Mouse (Mus musculus) midbrain, embryonic 11.5 days (tissue): ENCODE results near the gene Capza1. TPM values are rescaled to one million over a fixed set of nuclear protein-coding genes. Genes with fewer than 3 reads are reported as not detected.
A peak's percentile ranks its signal among the peaks of the same experiment; 100 is the strongest.

Source experiments
- ATAC-seq: fragments of 200-750 bp; cut with Nextera tagmentation; 2 replicates; pipeline ENCODE4 v1.8.0; 2017; ENCODE audit warnings: moderate TSS enrichment, moderate library complexity; ENCODE audit not compliant: low FRiP score
- DNase-seq: peaks from one replicate; pipeline ENCODE4 v3.0.0; 2015; ENCODE audit warnings: low spot score; ENCODE audit errors: missing footprints
- H3K27ac ChIP-seq: fragments of 300-500 bp; sonication (generic); 2 replicates; pipeline ENCODE4 v1.5.1; 2014; ENCODE audit warnings: low read depth, low read length
- H3K27me3 ChIP-seq: fragments of 300-500 bp; sonication (generic); 2 replicates; pipeline ENCODE4 v1.6.1; 2014; ENCODE audit warnings: mild to moderate bottlenecking, low read length, moderate library complexity, mixed read lengths; ENCODE audit not compliant: control insufficient read depth, insufficient read depth
- H3K36me3 ChIP-seq: fragments of 300-500 bp; sonication (generic); 2 replicates; pipeline ENCODE4 v1.6.1; 2014; ENCODE audit warnings: mild to moderate bottlenecking, low read length, moderate library complexity, mixed read lengths; ENCODE audit not compliant: control insufficient read depth, insufficient read depth
- H3K4me1 ChIP-seq: fragments of 300-500 bp; sonication (generic); 2 replicates; pipeline ENCODE4 v1.6.1; 2014; ENCODE audit warnings: low read length; ENCODE audit not compliant: control insufficient read depth, insufficient read depth
- H3K4me2 ChIP-seq: fragments of 300-500 bp; sonication (generic); 2 replicates; pipeline ENCODE4 v1.6.1; 2014; ENCODE audit warnings: mild to moderate bottlenecking, moderate library complexity
- H3K4me3 ChIP-seq: fragments of 300-500 bp; sonication (generic); 2 replicates; pipeline ENCODE4 v1.5.1; 2014; ENCODE audit warnings: low read depth, low read length
- H3K9ac ChIP-seq: fragments of 300-500 bp; sonication (generic); 2 replicates; pipeline ENCODE4 v1.6.1; 2014; ENCODE audit warnings: low read length
- H3K9me3 ChIP-seq: fragments of 300-500 bp; sonication (generic); 2 replicates; pipeline ENCODE4 v1.6.1; 2016; ENCODE audit warnings: low read length; ENCODE audit not compliant: control insufficient read depth
- WGBS: fragments of 180-500 bp; shearing (Covaris S2); extraction: QIAGEN DNeasy Blood & Tissue Kit; methylation state at CpG from one replicate; pipeline ENCODE4 v1.1.7; 2014; 5-methylcytosine and 5-hydroxymethylcytosine counted together
- polyA plus RNA-seq: library from polyadenylated mRNA; unstranded; fragments of >200 nt; fragmentation: Nextera tagmentation; extraction: Ambion mirVana; gene quantifications from 2 replicates; pipeline ENCODE4 v1.2.1, GENCODE M21; 2014

Gene Capza1
- polyA plus RNA-seq, 1 experiment from 2014 or later, result 268 TPM

DNA sequence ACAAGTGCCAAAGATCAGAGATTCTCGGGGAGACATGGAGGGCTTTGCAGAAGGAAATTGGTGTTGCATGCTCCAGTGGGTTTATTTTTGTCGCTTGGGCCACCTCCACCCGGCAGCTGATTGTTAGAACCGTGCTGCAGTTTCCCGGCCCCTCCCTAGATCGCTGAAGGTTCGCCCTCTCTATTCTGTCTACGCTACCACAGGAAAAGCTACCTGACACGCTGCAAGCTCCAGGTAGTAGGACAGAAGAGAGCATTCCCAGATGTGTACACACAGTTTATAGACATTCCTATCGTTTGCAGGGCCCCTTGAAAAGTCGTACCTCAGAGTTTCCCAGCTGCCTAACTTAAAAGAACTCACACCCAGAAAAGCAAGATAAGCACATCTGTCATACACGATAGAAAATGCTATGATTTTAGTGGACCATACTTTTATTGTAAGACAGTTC lies 1.1 kb upstream of the Capza1 start:
- WGBS, result 3% methylated on average over 12 of the region's 12 CpGs
- Histone ChIP-seq H3K27me3 (no peaks in the 10 kb centered on the region), H3K9ac (peak overlapping the region; percentile 99), H3K36me3 (no peaks in the 10 kb centered on the region), H3K4me2 (peak overlapping the region; percentile 76), H3K4me3 (peak overlapping the region; percentile 92), H3K9me3 (no peaks in the 10 kb centered on the region), H3K27ac (peak overlapping the region; percentile 88), H3K4me1 (peaks cover 13% of the 10 kb centered on the region)
- ATAC-seq (no peak), DNase-seq (no peak)

DNA sequence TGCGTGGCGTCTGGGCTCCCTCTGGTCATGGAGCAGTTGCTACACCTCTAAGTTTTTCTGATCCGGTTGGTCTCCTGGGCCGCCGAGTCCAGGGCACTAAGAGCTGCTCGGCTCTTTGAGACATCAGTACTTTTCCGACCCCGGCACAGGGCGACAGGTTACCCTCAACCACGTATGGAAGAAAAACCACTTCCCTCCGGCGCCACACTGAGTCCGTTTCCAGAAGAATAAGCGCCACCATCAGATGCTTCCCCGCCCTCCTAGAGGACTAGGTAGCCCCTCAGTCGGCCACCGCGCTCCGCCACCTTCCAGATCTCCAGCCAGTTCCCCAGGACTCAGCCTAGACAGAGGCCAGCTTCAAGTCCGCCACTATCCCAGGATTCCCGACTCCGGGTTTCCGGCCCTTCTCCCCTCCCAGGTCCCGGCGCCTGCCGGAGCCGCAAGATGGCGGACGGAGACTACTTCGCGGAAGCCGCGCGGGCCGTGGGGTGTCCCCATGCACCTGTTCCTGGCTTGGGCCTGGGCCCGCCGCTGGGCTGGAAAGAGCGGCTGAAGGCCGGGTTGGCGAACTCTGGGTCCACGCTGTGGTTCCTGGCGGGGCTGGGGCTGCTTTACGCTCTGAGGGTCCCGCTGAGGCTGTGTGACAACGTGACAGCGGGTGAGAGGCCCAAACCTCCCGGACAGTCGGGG lies 491 bp upstream of the Capza1 start:
- DNase-seq (peak; percentile 98), ATAC-seq (peak; percentile 90)
- H3K4me3 ChIP-seq, result peak overlapping the region; percentile 92
- peak overlapping the region; percentile 99 for H3K9ac ChIP-seq
- no peaks in the 10 kb centered on the region for H3K27me3 ChIP-seq
- H3K4me1 ChIP-seq, result peaks cover 13% of the 10 kb centered on the region
- H3K36me3 ChIP-seq, result no peaks in the 10 kb centered on the region
- peak overlapping the region; percentile 76 for H3K4me2 ChIP-seq
- no peaks in the 10 kb centered on the region for H3K9me3 ChIP-seq
- WGBS, result under 1% methylated on average over 48 of the region's 48 CpGs
- H3K27ac ChIP-seq, result peak overlapping the region; percentile 88

GRCm38 (mm10) chr3:104858560-104858959 lies 5.7 kb downstream of the Capza1 start:
- H3K4me2 ChIP-seq, result no peak overlapping the region
- no peak for DNase-seq
- H3K9me3 ChIP-seq, result no peaks in the 10 kb centered on the region
- H3K36me3 ChIP-seq, result no peaks in the 10 kb centered on the region; the same call in 1 of the 2 replicates
- peaks cover 5% of the 10 kb centered on the region for H3K4me1 ChIP-seq
- no peak overlapping the region for H3K4me3 ChIP-seq
- no peaks in the 10 kb centered on the region for H3K27me3 ChIP-seq
- no peak for ATAC-seq
- no peak overlapping the region for H3K27ac ChIP-seq
- no peak overlapping the region for H3K9ac ChIP-seq
- 100% methylated on average over 1 of the region's 1 CpGs for WGBS

DNA sequence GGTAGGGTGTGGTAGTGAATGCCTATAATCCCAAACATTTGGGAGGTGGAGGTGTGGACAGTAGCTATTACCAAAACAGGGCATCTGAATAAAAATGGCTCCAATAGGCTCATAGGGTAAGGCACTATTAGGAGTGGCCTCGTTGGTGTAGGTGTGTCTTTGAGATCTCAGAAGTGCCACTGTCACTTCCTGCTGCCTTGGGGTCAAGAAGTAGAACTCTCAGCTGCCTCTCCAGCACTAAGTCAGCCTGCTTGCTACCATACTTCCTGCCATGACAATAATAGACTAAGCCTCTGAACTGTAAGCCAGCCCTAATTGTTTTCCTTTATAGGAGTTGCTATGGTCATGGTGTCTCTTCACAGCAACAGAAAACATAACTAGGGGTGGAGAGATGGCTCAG lies 8.2 kb downstream of the Capza1 start:
- ATAC-seq, result no peak
- Histone ChIP-seq H3K27ac (no peak overlapping the region), H3K4me3 (no peak overlapping the region), H3K9me3 (no peaks in the 10 kb centered on the region), H3K4me1 (no peaks in the 10 kb centered on the region), H3K27me3 (no peaks in the 10 kb centered on the region), H3K4me2 (no peak overlapping the region), H3K9ac (no peak overlapping the region), H3K36me3 (no peaks in the 10 kb centered on the region; the same call in 1 of the 2 replicates)
- no peak for DNase-seq
- 74% methylated on average over 1 of the region's 1 CpGs for WGBS

DNA sequence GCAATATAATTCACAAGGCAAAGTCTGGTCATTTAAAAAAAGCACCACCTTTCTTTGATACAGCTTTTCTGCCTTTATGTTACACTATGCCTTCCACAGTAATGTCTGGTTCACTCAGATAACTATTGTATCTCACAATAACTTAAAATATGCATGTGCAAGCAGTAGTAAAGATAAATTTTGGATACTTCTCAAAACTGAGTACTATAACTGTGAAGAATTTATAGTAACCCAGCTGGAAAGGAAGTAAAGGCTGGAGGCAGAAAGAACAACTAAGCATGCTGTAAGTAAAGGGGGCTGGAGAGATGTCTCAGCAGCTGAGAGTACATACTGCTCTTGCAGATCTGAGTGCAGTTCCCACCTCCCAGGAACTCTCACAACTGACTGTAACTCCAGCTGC lies 9.4 kb downstream of the Capza1 start:
- Histone ChIP-seq H3K4me1 (no peaks in the 10 kb centered on the region), H3K27me3 (no peaks in the 10 kb centered on the region), H3K4me2 (no peak overlapping the region), H3K9ac (no peak overlapping the region), H3K9me3 (no peaks in the 10 kb centered on the region), H3K36me3 (peaks cover 2% of the 10 kb centered on the region; the same call in 1 of the 2 replicates), H3K4me3 (no peak overlapping the region), H3K27ac (no peak overlapping the region)
- ATAC-seq, result no peak
- no peak for DNase-seq

- ATAC-seq (no peak), DNase-seq (no peak)
- Histone ChIP-seq H3K36me3 (peaks cover 4% of the 10 kb centered on the region; the same call in 1 of the 2 replicates), H3K27ac (no peak overlapping the region), H3K4me1 (no peaks in the 10 kb centered on the region), H3K9me3 (no peaks in the 10 kb centered on the region), H3K27me3 (no peaks in the 10 kb centered on the region), H3K4me2 (no peak overlapping the region), H3K9ac (no peak overlapping the region), H3K4me3 (no peak overlapping the region)
- WGBS, result 83% methylated on average over 1 of the region's 1 CpGs
Measured at GRCm38 (mm10) chr3:104854465-104854864, 9.8 kb downstream of the Capza1 start.

GRCm38 (mm10) chr3:104846601-104847000 lies 17.7 kb downstream of the Capza1 start:
- DNase-seq, result no peak
- Histone ChIP-seq H3K27ac (no peak overlapping the region), H3K4me3 (no peak overlapping the region), H3K27me3 (no peaks in the 10 kb centered on the region), H3K4me1 (no peaks in the 10 kb centered on the region), H3K4me2 (no peak overlapping the region), H3K9ac (no peak overlapping the region), H3K9me3 (no peaks in the 10 kb centered on the region), H3K36me3 (peaks cover 10% of the 10 kb centered on the region; the same call in 1 of the 2 replicates)
- WGBS, result 97% methylated on average over 4 of the region's 4 CpGs
- ATAC-seq, result no peak

DNA sequence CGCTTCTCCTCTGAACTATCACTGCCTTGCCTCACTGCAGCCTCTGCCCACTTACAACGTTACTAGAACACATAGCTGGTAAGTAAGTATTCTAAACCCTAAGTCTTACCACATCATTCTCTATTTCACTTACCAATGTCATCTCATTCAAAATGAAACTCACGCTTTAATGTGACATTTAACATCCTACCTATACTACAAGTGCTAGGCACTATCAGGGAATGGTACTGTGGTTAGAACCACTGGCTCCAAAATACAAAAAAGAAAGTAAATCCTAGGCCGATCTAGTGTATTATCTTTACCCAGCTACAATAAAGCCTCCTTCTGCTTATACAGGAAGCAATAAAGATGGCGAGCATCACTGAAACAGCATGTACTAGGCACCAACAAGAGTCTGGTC lies 23.3 kb downstream of the Capza1 start:
- H3K4me3 ChIP-seq, result no peak overlapping the region
- no peak for ATAC-seq
- no peak overlapping the region for H3K27ac ChIP-seq
- peaks cover 6% of the 10 kb centered on the region; the same call in 1 of the 2 replicates for H3K36me3 ChIP-seq
- peak; percentile 2 for DNase-seq
- no peaks in the 10 kb centered on the region for H3K27me3 ChIP-seq
- no peaks in the 10 kb centered on the region for H3K9me3 ChIP-seq
- no peak overlapping the region for H3K4me2 ChIP-seq
- H3K4me1 ChIP-seq, result no peaks in the 10 kb centered on the region
- H3K9ac ChIP-seq, result no peak overlapping the region
- 95% methylated on average over 5 of the region's 5 CpGs for WGBS

- DNase-seq (peak; percentile 2), ATAC-seq (no peak)
- no peak overlapping the region for H3K9ac ChIP-seq
- no peak overlapping the region for H3K4me3 ChIP-seq
- H3K27ac ChIP-seq, result no peak overlapping the region
- no peak overlapping the region for H3K4me2 ChIP-seq
- WGBS, result 95% methylated on average over 3 of the region's 3 CpGs
- no peaks in the 10 kb centered on the region for H3K27me3 ChIP-seq
- no peaks in the 10 kb centered on the region for H3K4me1 ChIP-seq
- peaks cover 9% of the 10 kb centered on the region for H3K36me3 ChIP-seq
- no peaks in the 10 kb centered on the region for H3K9me3 ChIP-seq
Measured at GRCm38 (mm10) chr3:104835797-104836196, 28.5 kb downstream of the Capza1 start.
